Mouse (Mus musculus) stomach, embryonic 16.5 days (tissue): ENCODE data around the gene Casp7. TPM values are rescaled to one million over a fixed set of nuclear protein-coding genes. Genes with fewer than 3 reads are reported as not detected.
A peak's percentile ranks its signal among the peaks of the same experiment; 100 is the strongest.

Source experiments
- ATAC-seq: fragments of 200-750 bp; cut with Nextera tagmentation; 2 replicates; pipeline ENCODE4 v1.8.0; 2017; ENCODE audit warnings: moderate number of reproducible peaks, moderate TSS enrichment; ENCODE audit not compliant: insufficient read depth, low FRiP score
- H3K27ac ChIP-seq: fragments of 300-500 bp; sonication (generic); 2 replicates; pipeline ENCODE4 v1.5.1; 2014; ENCODE audit warnings: low read length
- H3K27me3 ChIP-seq: fragments of 300-500 bp; sonication (generic); 2 replicates; pipeline ENCODE4 v1.6.1; 2014; ENCODE audit warnings: low read length, control low read depth, mixed read lengths; ENCODE audit not compliant: control insufficient read depth, insufficient read depth
- H3K36me3 ChIP-seq: fragments of 300-500 bp; sonication (generic); 2 replicates; pipeline ENCODE4 v1.6.1; 2014; ENCODE audit warnings: low read length; ENCODE audit not compliant: control insufficient read depth, insufficient read depth
- H3K4me1 ChIP-seq: fragments of 300-500 bp; sonication (generic); 2 replicates; pipeline ENCODE4 v1.6.1; 2014; ENCODE audit warnings: low read length, control low read depth, mixed read lengths; ENCODE audit not compliant: control insufficient read depth, insufficient read depth
- H3K4me2 ChIP-seq: fragments of 300-500 bp; sonication (generic); 2 replicates; pipeline ENCODE4 v1.6.1; 2014; ENCODE audit warnings: low read depth, low read length, mixed read lengths
- H3K4me3 ChIP-seq: fragments of 300-500 bp; sonication (generic); replicated peaks from 2 replicates; pipeline ENCODE4 v1.5.1; 2014; ENCODE audit warnings: mild to moderate bottlenecking, low read length
- H3K9ac ChIP-seq: fragments of 300-500 bp; sonication (generic); 2 replicates; pipeline ENCODE4 v1.6.1; 2014; ENCODE audit warnings: low read length
- H3K9me3 ChIP-seq: fragments of 300-500 bp; sonication (generic); replicated peaks from 2 replicates; pipeline ENCODE4 v1.6.1; 2016; ENCODE audit warnings: low read length, control low read depth; ENCODE audit not compliant: control insufficient read depth
- whole genome bisulfite sequencing: fragments of 180-500 bp; shearing (Covaris S2); extraction: QIAGEN DNeasy Blood & Tissue Kit; methylation state at CpG from one replicate; pipeline ENCODE4 v1.1.7; 2014; 5-methylcytosine and 5-hydroxymethylcytosine counted together
- polyA plus RNA-seq: library from polyadenylated mRNA; unstranded; fragments of >200 nt; fragmentation: Nextera tagmentation; extraction: Ambion mirVana; gene quantifications from 2 replicates; pipeline ENCODE4 v1.2.1, GENCODE M21; 2015

The Casp7 gene
- polyA plus RNA-seq, 1 experiment from 2014 or later: 27.3 TPM

GRCm38 (mm10) chr19:56364563-56364962, 32.4 kb upstream of the Casp7 start:
- ATAC-seq: peak; percentile 63
- H3K4me1 ChIP-seq: peaks cover 18% of the 10 kb centered on the region; the same call in 1 of the 2 replicates
- H3K4me3 ChIP-seq: no peak overlapping the region
- H3K9me3 ChIP-seq: no peaks in the 10 kb centered on the region
- H3K36me3 ChIP-seq: no peaks in the 10 kb centered on the region
- 44% methylated on average over 8 of the region's 8 CpGs for WGBS
- no peak overlapping the region for H3K9ac ChIP-seq
- no peaks in the 10 kb centered on the region for H3K27me3 ChIP-seq
- H3K27ac ChIP-seq: peak overlapping the region; percentile 63
- peak overlapping the region; percentile 14; the same call in 1 of the 2 replicates for H3K4me2 ChIP-seq

GRCm38 (mm10) chr19:56366168-56366567, 30.8 kb upstream of the Casp7 start:
- no peaks in the 10 kb centered on the region for H3K36me3 ChIP-seq
- WGBS: 71% methylated on average over 11 of the region's 11 CpGs
- peak overlapping the region; percentile 70 for H3K27ac ChIP-seq
- H3K9me3 ChIP-seq: no peaks in the 10 kb centered on the region
- H3K4me1 ChIP-seq: peaks cover 18% of the 10 kb centered on the region; the same call in 1 of the 2 replicates
- H3K4me3 ChIP-seq: no peak overlapping the region
- H3K27me3 ChIP-seq: no peaks in the 10 kb centered on the region
- no peak overlapping the region for H3K4me2 ChIP-seq
- H3K9ac ChIP-seq: no peak overlapping the region
- ATAC-seq: no peak

- H3K27me3 ChIP-seq: no peaks in the 10 kb centered on the region
- 65% methylated on average over 9 of the region's 9 CpGs for WGBS
- peak overlapping the region; percentile 70 for H3K27ac ChIP-seq
Observed at GRCm38 (mm10) chr19:56366625-56367024, 30.3 kb upstream of the Casp7 start.

GRCm38 (mm10) chr19:56367778-56368177, 29.2 kb upstream of the Casp7 start:
- H3K36me3 ChIP-seq: no peaks in the 10 kb centered on the region
- H3K27ac ChIP-seq: peak overlapping the region; percentile 4; the same call in 1 of the 2 replicates
- H3K9me3 ChIP-seq: no peaks in the 10 kb centered on the region
- no peak overlapping the region for H3K9ac ChIP-seq
- peak; percentile 15; the same call in 1 of the 2 replicates for ATAC-seq
- peaks cover 18% of the 10 kb centered on the region; the same call in 1 of the 2 replicates for H3K4me1 ChIP-seq
- H3K4me3 ChIP-seq: no peak overlapping the region
- 58% methylated on average over 7 of the region's 7 CpGs for WGBS
- no peaks in the 10 kb centered on the region for H3K27me3 ChIP-seq
- no peak overlapping the region for H3K4me2 ChIP-seq

More at GRCm38 (mm10) chr19:56366625-56367024, 30.3 kb upstream of the Casp7 start:
- no peaks in the 10 kb centered on the region for H3K9me3 ChIP-seq
- peaks cover 18% of the 10 kb centered on the region; the same call in 1 of the 2 replicates for H3K4me1 ChIP-seq
- H3K4me3 ChIP-seq: no peak overlapping the region
- H3K36me3 ChIP-seq: no peaks in the 10 kb centered on the region
- H3K9ac ChIP-seq: no peak overlapping the region
- H3K4me2 ChIP-seq: no peak overlapping the region
- ATAC-seq: no peak

GRCm38 (mm10) chr19:56368912-56369311, 28.0 kb upstream of the Casp7 start:
- Histone ChIP-seq H3K27me3 (no peaks in the 10 kb centered on the region), H3K4me2 (no peak overlapping the region), H3K9ac (no peak overlapping the region), H3K4me3 (no peak overlapping the region), H3K36me3 (no peaks in the 10 kb centered on the region), H3K9me3 (no peaks in the 10 kb centered on the region), H3K27ac (no peak overlapping the region), H3K4me1 (peaks cover 13% of the 10 kb centered on the region; the same call in 1 of the 2 replicates)
- 82% methylated on average over 7 of the region's 7 CpGs for WGBS
- ATAC-seq: no peak

GRCm38 (mm10) chr19:56370389-56371150, 26.4 kb upstream of the Casp7 start:
- 81% methylated on average over 6 of the region's 6 CpGs for WGBS

GRCm38 (mm10) chr19:56372226-56372625, 24.7 kb upstream of the Casp7 start:
- WGBS: 77% methylated on average over 7 of the region's 7 CpGs
- no peak overlapping the region for H3K9ac ChIP-seq

More at GRCm38 (mm10) chr19:56370389-56371150, 26.4 kb upstream of the Casp7 start:
- H3K4me2 ChIP-seq: no peak overlapping the region
- no peak overlapping the region for H3K4me3 ChIP-seq
- H3K27ac ChIP-seq: no peak overlapping the region
- no peaks in the 10 kb centered on the region for H3K9me3 ChIP-seq
- no peaks in the 10 kb centered on the region for H3K36me3 ChIP-seq
- H3K9ac ChIP-seq: no peak overlapping the region
- no peak for ATAC-seq
- peaks cover 6% of the 10 kb centered on the region; the same call in 1 of the 2 replicates for H3K4me1 ChIP-seq
- no peaks in the 10 kb centered on the region for H3K27me3 ChIP-seq

GRCm38 (mm10) chr19:56373246-56373645, 23.7 kb upstream of the Casp7 start:
- Histone ChIP-seq H3K9me3 (no peaks in the 10 kb centered on the region), H3K4me3 (no peak overlapping the region), H3K36me3 (no peaks in the 10 kb centered on the region), H3K27me3 (no peaks in the 10 kb centered on the region), H3K4me2 (no peak overlapping the region), H3K4me1 (no peaks in the 10 kb centered on the region), H3K27ac (no peak overlapping the region), H3K9ac (no peak overlapping the region)
- WGBS: 84% methylated on average over 5 of the region's 5 CpGs
- ATAC-seq: no peak

More at GRCm38 (mm10) chr19:56372226-56372625, 24.7 kb upstream of the Casp7 start:
- ATAC-seq: no peak
- Histone ChIP-seq H3K4me3 (no peak overlapping the region), H3K27me3 (no peaks in the 10 kb centered on the region), H3K4me2 (no peak overlapping the region), H3K27ac (no peak overlapping the region), H3K36me3 (no peaks in the 10 kb centered on the region), H3K4me1 (0 out of 2 replicates have a peak, but pooled peaks cover 3% of the 10 kb centered on the region), H3K9me3 (no peaks in the 10 kb centered on the region)

- no peak; the same call in 1 of the 2 replicates for ATAC-seq
- Histone ChIP-seq H3K9ac (no peak overlapping the region), H3K4me3 (no peak overlapping the region), H3K36me3 (no peaks in the 10 kb centered on the region), H3K27ac (no peak overlapping the region), H3K27me3 (no peaks in the 10 kb centered on the region), H3K4me1 (no peaks in the 10 kb centered on the region), H3K9me3 (no peaks in the 10 kb centered on the region), H3K4me2 (no peak overlapping the region)
- WGBS: 49% methylated on average over 10 of the region's 10 CpGs
Observed at GRCm38 (mm10) chr19:56374011-56374410, 22.9 kb upstream of the Casp7 start.
